Mouse (Mus musculus) testis, postnatal 14 days (tissue): ENCODE data around the gene Shisa9.

ENCODE experiments used
- DNase-seq: peaks from one replicate; pipeline ENCODE4 v3.0.0; 2021; ENCODE audit warnings: low spot score

Shisa9 gene

GRCm38 (mm10) chr16:12309826-12310225 lies 325.9 kb downstream of the Shisa9 start:
- no peak for DNase-seq

GRCm38 (mm10) chr16:12315627-12316026 lies 331.7 kb downstream of the Shisa9 start:
- no peak for DNase-seq
